Mouse (Mus musculus): ENCODE results near the gene Plpp7. TPM values are rescaled to one million over a fixed set of nuclear protein-coding genes. Genes with fewer than 3 reads are reported as not detected.

Plpp7 gene
- polyA plus RNA-seq (2012; rRNA removed; ENCODE audit: low replicate concordance): 10.3 and 77.3 TPM in 2 replicates

GRCm38 (mm10) chr2:32095351-32096121, at the start of gene Plpp7:
Plpp7 (plus strand) TSS chr2:32095528.

GRCm38 (mm10) chr2:32084111-32084871, 11.0 kb upstream of the Plpp7 start, which contains the start of gene Fam78a:
Fam78a (minus strand) TSS chr2:32084857.

GRCm38 (mm10) chr2:32150924-32151659, 55.8 kb downstream of the Plpp7 start, which contains the start of gene Prrc2b:
Prrc2b (plus strand) TSS chr2:32151082.

Other genes with a start within 250 kb of the Plpp7 start
- gene Fibcd1, start 249.5 kb upstream of the Plpp7 start, polyA plus RNA-seq (2012; rRNA removed; ENCODE audit: low replicate concordance): 0.14 and 0.35 TPM in 2 replicates
- gene Lamc3, start 208.2 kb upstream of the Plpp7 start, polyA plus RNA-seq (2012; rRNA removed; ENCODE audit: low replicate concordance): 21.2 and 29.6 TPM in 2 replicates
- gene Aif1l, start 145.4 kb upstream of the Plpp7 start, polyA plus RNA-seq (2012; rRNA removed; ENCODE audit: low replicate concordance): 13.9 and 14.7 TPM in 2 replicates
- gene Nup214, start 121.1 kb upstream of the Plpp7 start, polyA plus RNA-seq (2012; rRNA removed; ENCODE audit: low replicate concordance): 34.5 and 37.3 TPM in 2 replicates
- 19.5 and 37.4 TPM in 2 replicates for gene Fam78a, start 10.7 kb upstream of the Plpp7 start, polyA plus RNA-seq (2012; rRNA removed; ENCODE audit: low replicate concordance)
- gene Prrc2b, start 55.6 kb downstream of the Plpp7 start, polyA plus RNA-seq (2012; rRNA removed; ENCODE audit: low replicate concordance): 48.9 and 76.3 TPM in 2 replicates
- 42.2 and 44.4 TPM in 2 replicates for gene Pomt1, start 141.1 kb downstream of the Plpp7 start, polyA plus RNA-seq (2012; rRNA removed; ENCODE audit: low replicate concordance)
- gene Uck1, start 164.6 kb downstream of the Plpp7 start, polyA plus RNA-seq (2012; rRNA removed; ENCODE audit: low replicate concordance): 223 and 258 TPM in 2 replicates
- 30.7 and 36.5 TPM in 2 replicates for gene Golga2, start 191.9 kb downstream of the Plpp7 start, polyA plus RNA-seq (2012; rRNA removed; ENCODE audit: low replicate concordance)
- 142 and 186 TPM in 2 replicates for gene Swi5, start 192.5 kb downstream of the Plpp7 start, polyA plus RNA-seq (2012; rRNA removed; ENCODE audit: low replicate concordance)